Mouse (Mus musculus) CD4-positive, CD25-positive, alpha-beta regulatory T cell, adult 2 months (primary cell): ENCODE results near the gene Klhdc3.

Source experiments
- DNase-seq: peaks from one replicate; pipeline ENCODE4 v3.0.0-alpha.2; 2012; ENCODE audit warnings: low read depth, low spot score

The Klhdc3 gene

DNA sequence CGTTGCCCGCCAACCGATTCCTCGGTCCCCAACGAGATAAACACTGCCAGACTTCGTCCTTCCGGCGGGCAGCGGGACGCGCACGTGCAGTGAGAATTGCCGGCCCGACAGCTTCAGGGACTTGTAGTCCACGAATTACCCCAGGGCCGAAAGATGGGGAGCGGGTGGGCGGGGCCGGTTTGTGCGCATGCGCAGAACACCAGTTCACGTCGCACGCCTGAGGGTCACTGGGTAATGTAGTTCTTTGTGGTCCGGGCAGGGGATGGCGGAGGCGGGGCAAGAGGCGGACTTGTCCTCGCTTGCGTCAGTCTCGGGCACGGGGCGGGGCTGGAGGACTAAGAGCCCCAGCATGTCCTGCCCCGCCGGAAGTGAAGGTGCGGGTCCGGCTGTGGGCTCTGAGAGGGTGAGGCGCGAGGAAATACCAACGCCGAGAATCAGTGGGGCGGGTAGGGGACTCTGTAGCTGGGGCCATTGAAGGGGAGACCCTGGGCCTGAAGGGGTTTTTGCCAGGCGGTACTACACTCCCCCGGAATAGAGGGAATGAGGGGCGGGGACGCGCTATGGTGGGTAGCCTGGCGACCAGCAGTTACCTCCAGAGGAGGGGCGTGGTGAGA lies at the start of gene Klhdc3:
TSS of gene Klhdc3 (minus strand) at position 155 of the 614 bp plus-strand sequence.
- DNase-seq, result peak; percentile 99

DNA sequence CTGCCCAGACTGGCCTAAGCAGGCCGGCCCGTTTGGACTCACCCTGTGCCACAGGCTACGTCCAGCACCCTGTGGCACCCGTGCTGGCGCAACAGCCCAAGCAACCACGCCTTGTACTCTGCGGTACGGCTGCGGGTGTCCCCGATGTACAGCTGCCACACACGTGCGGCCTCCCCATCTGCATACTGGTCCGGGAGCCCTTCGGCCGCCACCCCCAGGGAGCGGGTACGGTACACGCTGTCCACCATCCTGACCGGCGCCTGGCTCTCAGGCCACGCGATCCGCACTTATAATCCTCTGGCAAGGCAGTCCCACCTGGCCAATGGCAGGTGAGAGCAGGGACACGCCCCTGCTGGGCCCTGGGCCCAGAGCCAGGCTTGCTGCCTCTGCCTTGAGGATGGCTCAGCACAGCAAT lies 48.2 kb upstream of the Klhdc3 start, which contains the start of gene Gnmt:
TSS of gene Gnmt (minus strand) at position 265 of the 415 bp plus-strand sequence.
- DNase-seq, result no peak

DNA sequence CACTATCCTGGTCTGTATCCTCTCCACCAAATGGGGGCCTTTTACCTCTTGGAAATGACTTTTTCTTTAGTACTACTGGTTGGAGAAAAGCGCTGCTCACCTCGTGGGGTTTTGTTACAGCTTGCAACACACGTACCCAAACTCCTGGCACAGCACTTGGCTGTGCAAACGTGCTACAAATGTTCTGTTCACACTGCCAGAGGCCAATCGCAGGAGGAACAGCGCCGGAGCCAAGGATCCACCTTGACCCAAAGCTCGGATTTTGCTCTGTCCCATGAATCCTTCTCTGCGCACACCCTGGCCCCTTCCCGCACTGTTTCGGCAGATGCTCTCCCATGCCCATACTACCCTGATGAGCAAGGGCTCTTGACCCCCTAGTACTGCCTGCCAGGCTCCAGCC lies 47.8 kb upstream of the Klhdc3 start:
- no peak for DNase-seq

DNA sequence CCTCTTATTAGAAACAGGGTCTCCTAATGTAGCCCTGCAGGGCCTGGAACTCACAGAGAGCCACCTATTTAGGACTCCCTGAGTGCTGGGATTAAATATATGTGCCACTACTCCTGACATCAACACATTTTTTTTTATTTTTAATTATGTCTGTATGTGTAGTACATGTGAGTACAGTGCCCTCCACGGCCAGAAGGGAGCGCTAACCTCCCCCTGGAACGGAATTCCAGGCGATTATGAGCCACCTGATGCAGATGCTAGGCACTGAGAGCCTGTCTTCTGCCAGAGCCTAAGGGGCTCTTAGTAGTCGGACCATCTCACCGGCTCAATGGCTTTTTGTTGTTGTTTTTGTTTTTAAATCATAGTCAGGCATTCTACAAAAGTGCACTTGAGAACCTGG lies 47.3 kb upstream of the Klhdc3 start:
- DNase-seq, result no peak

DNA sequence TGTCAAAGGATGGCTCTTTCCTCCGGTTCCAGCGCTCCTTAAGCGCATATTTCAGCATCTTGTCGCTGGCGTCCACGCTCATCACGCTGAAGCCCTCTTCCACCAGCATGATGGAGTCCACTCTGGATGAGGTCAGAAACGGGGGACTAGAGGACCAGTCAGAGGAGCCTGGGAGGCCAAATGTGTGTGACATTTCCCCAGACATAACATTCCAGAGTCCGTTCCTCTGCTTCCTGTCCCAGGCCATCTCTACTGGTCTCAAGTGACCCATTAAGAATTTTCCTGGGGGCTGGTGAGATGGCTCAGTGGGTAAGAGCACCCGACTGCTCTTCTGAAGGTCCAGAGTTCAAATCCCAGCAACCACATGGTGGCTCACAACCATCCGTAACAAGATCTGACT lies 46.6 kb upstream of the Klhdc3 start:
- no peak for DNase-seq

DNA sequence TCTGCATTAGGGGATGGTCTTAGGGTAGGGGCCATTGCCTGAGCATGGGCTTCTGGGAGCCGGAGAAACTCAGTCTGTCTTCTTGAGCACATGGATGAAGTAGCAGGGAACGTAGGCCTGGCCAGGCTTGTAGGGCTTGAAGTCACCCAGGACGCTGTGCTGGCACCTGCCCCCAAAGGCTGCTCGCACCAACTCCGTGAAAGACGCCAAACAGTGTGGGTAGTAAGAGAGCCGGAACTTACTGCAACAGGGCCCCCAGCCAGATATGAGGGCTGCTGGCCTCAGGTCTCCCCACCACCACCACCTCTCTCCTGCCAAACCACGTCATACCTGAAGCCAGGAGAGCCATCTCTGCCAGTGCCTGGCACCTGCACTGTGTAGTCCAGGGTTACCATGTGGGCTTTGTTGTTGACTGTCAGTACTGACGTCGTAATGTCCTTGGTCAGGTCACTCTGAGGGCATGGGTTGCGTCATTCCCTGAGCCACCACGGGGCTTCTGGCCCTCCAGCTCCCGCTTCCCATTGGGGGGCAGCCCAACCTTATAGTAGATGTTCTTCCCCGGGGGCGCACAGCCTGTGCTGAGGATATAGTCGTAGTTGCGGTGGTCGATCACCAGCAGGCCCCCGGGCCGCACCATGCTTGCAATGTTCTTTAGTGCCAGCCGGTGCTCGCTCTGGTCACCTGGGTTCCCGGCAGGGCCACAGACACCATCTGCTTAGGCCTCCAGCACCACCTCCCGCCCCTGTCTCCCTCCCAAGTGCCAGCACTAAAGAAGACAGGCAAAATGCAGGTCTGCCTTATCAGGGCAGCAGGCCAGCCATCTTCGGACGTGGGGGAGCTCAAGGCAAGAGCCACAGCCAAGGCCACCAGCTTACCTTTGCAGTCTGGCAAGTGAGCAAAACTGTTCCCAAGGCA lies 45.3 kb upstream of the Klhdc3 start:
- DNase-seq, result no peak

DNA sequence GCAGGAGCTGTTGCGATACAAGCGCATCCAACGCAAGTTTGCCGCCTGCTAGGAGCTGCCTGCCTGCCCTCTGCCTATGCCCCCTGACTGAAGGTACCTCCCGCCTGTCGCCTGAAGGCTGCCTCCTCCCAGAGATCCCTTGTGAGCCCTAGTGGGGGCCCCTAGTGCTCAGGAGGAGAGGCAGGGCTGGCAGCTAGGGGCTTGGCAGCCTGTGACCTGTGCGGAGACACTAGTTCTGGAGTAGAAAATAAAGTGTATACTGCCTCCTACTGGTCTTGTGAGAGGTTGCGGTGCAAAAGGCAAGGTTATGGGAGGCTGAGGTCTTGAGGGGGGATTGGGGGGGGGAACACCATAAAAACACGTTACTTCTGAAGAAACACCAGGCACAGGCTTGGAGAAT lies 44.6 kb upstream of the Klhdc3 start:
- DNase-seq, result peak; percentile 75

DNA sequence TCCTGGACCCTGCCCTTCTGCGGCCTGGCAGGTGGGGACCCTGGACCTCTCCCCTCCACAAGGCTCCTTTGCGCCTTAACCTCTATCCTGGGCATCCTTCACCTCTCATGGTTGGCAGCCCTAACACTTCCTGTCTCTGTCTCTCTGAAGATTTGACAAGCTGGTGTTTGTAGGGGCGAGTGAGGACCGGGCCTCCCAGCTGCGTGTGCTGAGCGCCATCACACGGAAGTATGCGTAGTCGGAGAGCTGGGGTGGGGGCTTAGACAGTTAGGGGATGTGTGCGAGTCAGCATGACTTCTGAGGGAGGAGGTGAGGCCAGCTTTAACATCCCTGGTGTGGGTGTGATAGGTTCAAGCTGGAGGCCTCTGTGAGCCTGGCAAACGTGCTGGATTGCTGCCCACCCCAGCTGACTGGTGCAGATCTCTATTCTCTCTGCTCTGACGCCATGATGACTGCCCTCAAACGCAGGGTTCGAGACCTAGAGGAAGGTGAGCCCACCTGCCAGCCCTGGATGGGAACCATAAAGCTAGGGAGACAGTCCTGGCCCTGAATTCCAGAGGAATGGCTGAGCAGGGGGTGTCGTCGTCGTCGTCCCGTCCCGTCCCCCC lies 43.9 kb upstream of the Klhdc3 start:
- DNase-seq, result no peak

DNA sequence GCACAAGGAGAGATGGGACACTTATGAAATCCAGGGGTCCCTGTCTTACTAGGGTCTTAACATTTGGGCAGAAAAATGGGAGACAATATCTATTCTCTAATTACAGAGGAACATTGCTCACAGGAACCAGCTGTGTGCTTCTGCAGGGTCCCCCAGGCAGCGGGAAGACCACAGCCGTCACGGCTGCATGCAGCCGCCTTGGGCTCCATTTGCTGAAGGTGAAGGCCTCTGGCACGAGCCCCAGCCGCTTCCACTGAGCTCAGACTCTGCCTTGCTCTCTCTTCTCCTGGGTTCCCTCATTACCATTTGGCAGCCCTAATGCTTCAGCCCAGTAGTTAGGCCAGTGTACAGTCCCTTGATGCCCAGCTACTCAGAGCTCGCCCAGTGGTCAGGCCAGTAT lies 40.4 kb upstream of the Klhdc3 start:
- no peak for DNase-seq

DNA sequence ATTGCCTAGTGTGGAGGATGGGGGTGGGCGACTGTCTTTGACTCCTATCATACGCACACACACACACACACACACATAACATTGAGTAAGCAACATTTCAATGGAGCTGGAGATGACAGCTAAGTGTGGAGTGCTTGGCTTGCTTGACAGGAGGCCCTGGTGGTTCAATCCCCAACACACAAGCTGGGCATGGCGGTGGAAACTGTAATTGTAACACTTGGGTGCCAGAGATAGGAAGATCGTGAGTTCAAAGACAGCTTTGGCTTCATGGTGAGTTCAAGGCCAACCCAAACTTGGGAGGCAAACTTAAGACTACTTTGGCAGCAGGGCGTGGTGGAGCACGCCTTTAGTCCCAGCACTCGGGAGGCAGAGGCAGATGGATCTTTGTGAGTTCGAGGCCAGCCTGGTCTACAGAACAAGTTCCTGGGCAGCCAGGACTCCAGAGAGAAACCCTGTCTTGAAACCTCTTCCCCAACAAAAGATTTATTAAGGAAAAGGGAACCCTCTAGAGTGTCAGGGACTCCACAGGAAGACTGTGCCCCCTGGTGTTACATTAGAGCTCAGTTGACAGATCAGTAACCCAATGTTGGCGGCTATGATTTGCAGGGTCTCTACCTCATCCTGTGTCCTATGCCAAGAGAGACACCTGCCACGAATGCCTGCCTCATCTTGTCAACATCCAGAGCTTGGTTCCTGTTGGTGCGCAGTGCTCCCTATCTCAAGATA lies 34.2 kb upstream of the Klhdc3 start:
- no peak for DNase-seq

DNA sequence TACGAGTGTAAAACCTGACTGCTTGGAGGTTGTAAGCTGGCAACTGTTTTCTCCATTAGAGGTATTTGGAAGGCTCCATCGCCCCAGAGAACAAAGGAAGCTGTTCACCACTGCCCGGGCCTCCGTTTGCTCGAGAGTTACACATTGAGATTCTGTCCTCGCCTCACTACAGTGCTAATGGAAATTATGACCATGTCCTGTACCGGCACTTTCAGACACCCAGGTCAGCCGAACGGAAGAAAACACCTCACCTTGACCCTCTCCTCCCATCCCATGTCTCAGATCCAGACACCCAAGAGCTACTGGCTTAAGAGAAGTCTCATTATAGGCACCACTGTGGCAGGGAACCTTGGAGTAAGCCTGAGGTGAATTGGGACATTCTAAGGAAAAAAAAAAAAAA lies 33.1 kb upstream of the Klhdc3 start:
- DNase-seq, result no peak

DNA sequence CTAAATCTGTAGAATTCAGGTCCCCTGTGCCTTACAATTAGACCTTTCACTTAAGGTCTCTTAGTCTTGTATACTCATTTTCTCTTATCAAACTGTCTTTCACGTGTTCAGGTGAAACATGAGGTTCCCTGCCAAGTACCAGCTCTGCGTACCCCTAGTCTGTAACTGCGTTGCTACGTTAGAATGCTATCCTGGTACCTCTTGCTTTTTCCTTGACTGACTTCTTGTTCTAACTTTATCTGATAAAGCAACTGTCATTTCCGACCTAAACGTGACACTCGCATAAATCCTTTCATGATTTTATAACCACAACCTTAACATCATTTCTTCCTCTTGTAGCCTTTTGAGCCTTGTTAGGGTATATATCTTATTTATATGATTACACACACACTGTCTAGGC lies 31.7 kb upstream of the Klhdc3 start:
- DNase-seq, result peak; percentile 44

DNA sequence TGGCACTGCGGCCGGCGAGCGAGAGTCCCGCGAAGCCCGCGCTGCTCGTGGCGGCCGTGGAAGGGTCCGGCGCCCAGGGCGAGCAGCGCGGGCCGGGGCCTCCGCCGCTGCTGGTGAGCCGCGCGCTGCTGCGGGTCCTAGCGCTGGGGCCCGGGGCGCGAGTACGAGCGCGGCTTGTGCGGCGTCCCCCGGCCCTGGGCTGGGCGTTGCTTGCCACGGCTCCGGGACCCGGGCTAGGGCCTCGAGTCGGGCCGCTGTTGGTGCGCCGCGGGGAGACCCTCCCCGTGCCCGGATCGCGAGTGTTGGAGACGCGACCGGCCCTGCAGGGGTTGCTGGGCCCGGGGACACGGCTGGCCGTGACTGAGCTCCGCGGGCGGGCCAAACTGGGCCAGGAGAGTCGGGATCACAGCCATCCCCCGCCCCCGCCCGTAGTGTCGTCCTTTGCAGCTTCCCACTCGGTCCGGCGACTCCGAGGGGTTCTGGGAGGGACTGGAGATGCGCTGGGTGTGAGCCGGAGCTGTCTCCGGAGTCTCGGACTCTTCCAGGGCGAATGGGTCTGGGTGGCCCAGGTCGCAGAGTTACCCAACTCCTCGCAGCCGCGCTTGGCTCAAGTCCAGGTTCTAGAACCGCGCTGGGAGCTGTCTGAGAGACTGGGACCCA lies 31.0 kb upstream of the Klhdc3 start:
- peak; percentile 33 for DNase-seq

DNA sequence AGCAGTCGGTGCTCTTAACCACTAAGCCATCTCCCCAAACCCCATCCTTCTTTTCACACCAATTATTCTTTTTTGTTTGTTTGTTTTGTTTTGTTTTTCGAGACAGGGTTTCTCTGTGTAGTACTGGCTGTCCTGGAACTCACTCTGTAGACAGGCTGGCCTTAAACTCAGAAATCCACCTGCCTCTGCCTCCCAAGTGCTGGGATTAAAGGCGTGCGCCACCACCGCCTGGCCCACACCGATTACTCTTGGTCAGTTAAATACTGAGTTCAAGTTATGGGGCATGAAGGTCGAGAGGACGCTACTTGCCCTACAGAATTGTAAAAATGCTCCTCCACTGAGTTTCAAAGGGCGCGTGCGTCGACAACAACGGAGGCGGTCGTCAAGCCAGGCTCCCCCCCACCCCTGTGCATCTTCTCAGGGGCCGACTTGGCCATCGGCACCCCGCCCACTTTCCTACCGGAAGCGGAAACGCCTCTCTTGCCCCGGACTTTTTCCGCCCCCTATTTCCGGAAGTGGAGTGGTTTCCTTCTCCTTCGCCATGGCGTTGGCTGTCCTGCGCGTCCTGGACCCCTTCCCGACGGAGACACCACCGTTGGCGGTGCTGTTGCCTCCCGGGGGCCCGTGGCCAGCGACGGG lies 30.4 kb upstream of the Klhdc3 start, which contains the start of gene Pex6:
TSS of gene Pex6 (plus strand) at position 505 of the 639 bp plus-strand sequence.
- peak; percentile 93 for DNase-seq

DNA sequence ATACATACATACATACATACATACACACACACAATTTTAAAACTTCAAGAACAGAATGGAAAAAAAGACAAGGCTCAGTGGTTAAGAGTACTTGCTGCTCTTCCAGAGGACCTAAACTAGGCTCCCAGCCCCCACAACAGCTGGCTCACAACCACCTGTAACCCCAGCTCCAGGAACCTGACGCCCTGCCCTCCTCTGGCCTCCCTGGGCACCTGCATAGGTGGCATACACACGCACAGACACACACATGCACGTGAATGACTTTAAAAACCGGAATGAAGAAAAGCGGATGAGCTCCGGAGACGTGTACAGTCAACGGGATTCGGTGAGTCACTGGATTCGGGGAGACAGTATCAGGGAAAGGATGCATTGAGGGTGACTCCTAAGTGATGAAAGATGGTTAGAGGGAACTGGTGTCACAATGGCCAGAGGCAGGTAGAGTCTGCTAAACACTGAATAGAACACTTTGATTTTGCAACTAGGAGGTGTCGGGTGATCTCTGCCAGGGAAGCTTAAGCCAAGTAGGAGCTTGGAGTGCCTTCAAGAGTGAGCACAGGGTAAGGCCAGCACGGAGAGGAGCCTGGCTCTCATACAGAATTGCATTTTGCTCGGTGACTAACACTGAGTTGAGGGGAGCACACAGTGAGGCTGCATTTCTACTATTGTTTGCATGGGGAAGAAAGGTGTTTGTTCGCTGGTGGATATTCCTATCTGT lies 25.8 kb upstream of the Klhdc3 start:
- DNase-seq, result no peak

DNA sequence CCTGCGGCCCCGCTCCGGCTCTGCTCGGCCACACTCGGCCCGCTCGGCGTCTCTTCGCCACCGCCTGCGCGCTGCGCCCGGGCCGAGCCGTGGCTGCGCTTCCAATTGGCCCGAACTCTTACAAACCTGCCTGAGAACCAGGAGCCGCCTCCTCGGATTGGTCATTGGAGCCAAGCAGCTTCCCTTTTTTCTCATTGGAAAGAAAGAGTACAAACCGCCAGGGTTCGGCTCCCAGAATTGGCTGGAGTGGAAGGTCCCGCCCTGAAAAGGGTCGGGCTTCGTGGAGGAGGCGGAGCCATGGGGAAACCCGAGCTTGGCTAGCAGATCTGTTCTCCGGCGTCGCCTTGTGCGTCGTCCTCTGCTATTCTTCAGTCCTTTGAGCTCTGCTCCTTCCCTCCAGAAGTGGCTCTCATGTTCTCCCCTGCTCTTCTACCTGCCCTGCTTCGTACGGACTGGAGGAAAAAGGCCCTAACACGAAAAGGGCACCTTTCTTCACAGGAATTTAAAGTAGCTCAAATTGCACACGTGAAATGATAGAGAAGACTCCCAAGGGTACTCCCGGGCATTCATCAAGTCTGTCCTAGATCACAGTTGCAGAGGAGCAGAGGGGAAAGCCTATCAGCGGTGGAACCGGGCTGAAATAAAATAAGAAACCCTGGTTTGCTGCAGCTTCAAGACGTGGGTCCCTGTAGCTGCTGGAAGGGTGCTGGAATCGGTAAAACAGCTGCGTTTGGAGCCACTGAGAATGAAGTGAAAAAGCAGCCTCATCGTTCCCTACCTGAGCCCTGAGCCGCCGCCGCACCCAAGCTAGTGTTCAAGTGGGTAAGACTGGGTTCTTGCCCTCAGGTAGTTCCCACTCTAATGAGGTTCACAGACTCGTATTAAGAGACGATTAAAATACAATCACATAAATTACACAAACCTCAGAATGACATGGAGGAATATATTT lies 24.4 kb upstream of the Klhdc3 start, which contains the start of gene Ppp2r5d:
TSS of gene Ppp2r5d (minus strand) at position 225 of the 949 bp plus-strand sequence.
- peak; percentile 97 for DNase-seq

DNA sequence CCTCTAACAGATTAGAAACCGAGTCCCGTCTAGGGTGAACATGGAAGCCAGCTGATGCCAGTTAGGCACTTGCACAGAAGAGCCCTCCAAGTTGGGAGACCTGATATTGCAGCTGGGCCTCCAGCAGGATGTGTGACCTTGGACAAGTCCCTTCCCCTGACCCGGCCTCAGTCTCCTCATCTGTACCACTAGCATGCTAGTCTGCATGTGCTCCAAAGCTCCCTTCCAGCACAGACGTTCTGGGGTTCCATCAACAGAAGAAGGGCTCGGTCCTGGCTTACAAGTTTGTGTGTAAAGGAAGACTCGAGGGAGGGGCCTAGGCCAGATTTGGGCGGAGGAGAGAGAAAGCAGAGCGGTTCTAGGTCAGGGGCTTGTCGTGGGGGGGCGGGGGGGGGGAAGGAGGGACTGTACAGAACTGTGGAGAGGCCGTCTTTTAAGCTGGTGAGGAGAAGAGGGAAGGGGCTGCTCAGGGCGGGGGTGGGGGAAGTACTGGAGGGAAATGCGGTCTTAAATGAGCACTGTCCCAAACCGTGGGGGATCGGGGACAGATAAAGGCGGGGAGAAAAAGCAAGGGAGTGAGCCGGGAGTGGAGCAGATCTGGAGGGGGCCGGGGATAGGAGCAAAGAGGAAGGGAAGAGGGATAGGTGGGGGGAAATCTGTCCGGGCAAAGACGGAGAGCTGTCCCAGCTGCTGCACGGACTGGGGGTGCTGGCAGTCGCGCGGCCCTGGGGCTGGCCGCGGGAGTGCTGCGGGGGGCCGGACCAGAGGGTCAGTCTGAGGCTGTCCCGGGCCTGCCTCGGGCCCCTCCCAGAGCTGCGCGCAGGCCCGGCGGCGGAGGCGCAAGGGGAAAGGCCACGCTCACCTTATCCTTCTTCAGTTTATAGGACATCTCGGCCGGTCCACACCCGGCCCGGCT lies 23.5 kb upstream of the Klhdc3 start:
- peak; percentile 48 for DNase-seq

DNA sequence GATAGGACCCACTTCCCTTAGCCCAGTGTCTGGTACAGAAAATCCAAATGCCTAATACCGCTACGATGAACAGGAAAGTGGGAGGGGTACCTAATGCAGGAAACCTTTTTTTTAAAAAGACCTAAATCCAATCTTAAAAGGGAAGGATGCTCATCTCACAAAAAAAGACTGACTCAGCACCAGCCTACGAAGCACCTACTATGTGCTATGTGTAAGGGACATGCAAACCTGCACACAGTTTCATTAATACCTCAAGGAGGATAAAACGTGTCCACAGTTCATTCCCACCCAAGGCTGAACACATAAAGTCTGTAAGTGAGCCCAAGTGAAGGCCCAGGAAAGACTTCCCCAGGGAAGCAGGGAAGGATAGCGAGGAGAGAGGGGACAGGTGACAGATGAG lies 21.8 kb upstream of the Klhdc3 start:
- DNase-seq, result no peak
